Mouse (Mus musculus): Measurements from ENCODE around the gene Apba3. TPM values are rescaled to one million over a fixed set of nuclear protein-coding genes. Genes with fewer than 3 reads are reported as not detected.

The Apba3 gene
- polyA plus RNA-seq, 1 experiment from 2014 or later: 46.2 TPM

DNA sequence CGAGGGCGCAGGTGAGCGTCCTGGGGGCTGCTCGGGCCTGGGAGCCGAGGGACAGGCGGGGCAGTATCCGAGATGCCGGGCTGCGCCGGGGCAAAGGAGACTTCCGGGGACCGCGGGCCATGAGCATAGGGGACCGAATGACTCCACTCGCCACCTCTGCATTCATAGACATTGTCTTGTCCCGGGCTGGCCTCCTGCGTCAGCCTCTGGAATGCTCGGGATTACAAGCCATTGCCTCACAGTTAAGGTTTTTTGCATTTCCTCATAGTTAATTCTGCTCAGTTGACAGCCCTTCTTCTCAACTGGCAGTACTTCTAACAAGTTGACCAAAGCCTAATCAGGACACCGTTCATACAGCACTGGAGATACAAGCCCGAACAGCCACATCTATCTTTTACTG lies 54.7 kb downstream of the Apba3 start:
- 4% methylated on average over 20 of the region's 20 CpGs for WGBS
- peaks cover 67% of the 10 kb centered on the region for H3K36me3 ChIP-seq
- DNase-seq (ENCODE audit: low spot score): no peak
- peak overlapping the region; percentile 80 for H3K4me3 ChIP-seq
- H3K27ac ChIP-seq: peak overlapping the region; percentile 96
- H3K9me3 ChIP-seq: no peaks in the 10 kb centered on the region
- H3K4me1 ChIP-seq (replicated peaks): peaks cover 60% of the 10 kb centered on the region
- H3K27me3 ChIP-seq (ENCODE audit: insufficient read depth, poor library complexity, severe bottlenecking): peaks cover 5% of the 10 kb centered on the region; the same call in 1 of the 2 replicates

- H3K4me3 ChIP-seq: peak overlapping the region; percentile 80
- no peak for DNase-seq (ENCODE audit: low spot score)
- no peak overlapping the region for H3K27ac ChIP-seq
- peaks cover 67% of the 10 kb centered on the region for H3K36me3 ChIP-seq
- WGBS: 95% methylated on average over 27 of the region's 27 CpGs
- no peaks in the 10 kb centered on the region for H3K9me3 ChIP-seq
- peaks cover 56% of the 10 kb centered on the region for H3K4me1 ChIP-seq (replicated peaks)
- no peaks in the 10 kb centered on the region for H3K27me3 ChIP-seq (ENCODE audit: insufficient read depth, poor library complexity, severe bottlenecking)
Observed at GRCm38 (mm10) chr10:81322444-81322843, 55.7 kb downstream of the Apba3 start.

Other genes with a start within 250 kb of the Apba3 start
- 4.6 and 9.8 TPM in 2 replicates for gene Diras1, start 241.3 kb upstream of the Apba3 start, polyA plus RNA-seq (2016; fragmentation: Nextera tagmentation; extraction: Ambion mirVana)
- gene Slc39a3, start 229.5 kb upstream of the Apba3 start, polyA plus RNA-seq (2016; fragmentation: Nextera tagmentation; extraction: Ambion mirVana): 16.9 and 26.7 TPM in 2 replicates
- gene Sgta, start 206.8 kb upstream of the Apba3 start, polyA plus RNA-seq (2016; fragmentation: Nextera tagmentation; extraction: Ambion mirVana): 276 and 320 TPM in 2 replicates
- gene Thop1, start 196.9 kb upstream of the Apba3 start, polyA plus RNA-seq (2016; fragmentation: Nextera tagmentation; extraction: Ambion mirVana): 85.4 and 106 TPM in 2 replicates
- 0.29 and 0.30 TPM in 2 replicates for gene Creb3l3, start 168.1 kb upstream of the Apba3 start, polyA plus RNA-seq (2016; fragmentation: Nextera tagmentation; extraction: Ambion mirVana)
- 218 and 261 TPM in 2 replicates for gene Map2k2, start 161.0 kb upstream of the Apba3 start, polyA plus RNA-seq (2016; fragmentation: Nextera tagmentation; extraction: Ambion mirVana)
- 9.4 and 12.4 TPM in 2 replicates for gene Zbtb7a, start 131.7 kb upstream of the Apba3 start, polyA plus RNA-seq (2016; fragmentation: Nextera tagmentation; extraction: Ambion mirVana)
- gene Pias4, start 99.0 kb upstream of the Apba3 start, polyA plus RNA-seq (2016; fragmentation: Nextera tagmentation; extraction: Ambion mirVana): 64.1 and 72.2 TPM in 2 replicates
- gene Eef2, start 90.3 kb upstream of the Apba3 start, polyA plus RNA-seq (2016; fragmentation: Nextera tagmentation; extraction: Ambion mirVana): 495 and 570 TPM in 2 replicates
- 58.3 and 75.6 TPM in 2 replicates for gene Dapk3, start 84.0 kb upstream of the Apba3 start, polyA plus RNA-seq (2016; fragmentation: Nextera tagmentation; extraction: Ambion mirVana)
- not detected in 2 replicates for gene 4930442H23Rik, start 83.1 kb upstream of the Apba3 start, polyA plus RNA-seq (2016; fragmentation: Nextera tagmentation; extraction: Ambion mirVana)
- gene Nmrk2, start 64.9 kb upstream of the Apba3 start, polyA plus RNA-seq (2016; fragmentation: Nextera tagmentation; extraction: Ambion mirVana): not detected in 2 replicates
- 7.6 and 25.9 TPM in 2 replicates for gene Atcay, start 36.1 kb upstream of the Apba3 start, polyA plus RNA-seq (2016; fragmentation: Nextera tagmentation; extraction: Ambion mirVana)
- gene Zfr2, start 33.8 kb upstream of the Apba3 start, polyA plus RNA-seq (2016; fragmentation: Nextera tagmentation; extraction: Ambion mirVana): 5.1 and 6.7 TPM in 2 replicates
- gene Matk, start 14.0 kb upstream of the Apba3 start, polyA plus RNA-seq (2016; fragmentation: Nextera tagmentation; extraction: Ambion mirVana): 3.9 and 4.9 TPM in 2 replicates
- 238 and 239 TPM in 2 replicates for gene Mrpl54, start within 50 bp of the Apba3 start, polyA plus RNA-seq (2016; fragmentation: Nextera tagmentation; extraction: Ambion mirVana)
- 7.0 and 9.0 TPM in 2 replicates for gene Tjp3, start 24.6 kb downstream of the Apba3 start, polyA plus RNA-seq (2016; fragmentation: Nextera tagmentation; extraction: Ambion mirVana)
- 62.1 and 78.5 TPM in 2 replicates for gene Pip5k1c, start 26.0 kb downstream of the Apba3 start, polyA plus RNA-seq (2016; fragmentation: Nextera tagmentation; extraction: Ambion mirVana)
- 53.2 and 58.8 TPM in 2 replicates for gene Cactin, start 54.1 kb downstream of the Apba3 start, polyA plus RNA-seq (2016; fragmentation: Nextera tagmentation; extraction: Ambion mirVana)
- gene Tbxa2r, start 61.8 kb downstream of the Apba3 start, polyA plus RNA-seq (2016; fragmentation: Nextera tagmentation; extraction: Ambion mirVana): 3.3 and 3.6 TPM in 2 replicates
- gene Gipc3, start 76.3 kb downstream of the Apba3 start, polyA plus RNA-seq (2016; fragmentation: Nextera tagmentation; extraction: Ambion mirVana): not detected in 2 replicates
- 111 and 128 TPM in 2 replicates for gene Hmg20b, start 83.5 kb downstream of the Apba3 start, polyA plus RNA-seq (2016; fragmentation: Nextera tagmentation; extraction: Ambion mirVana)
- 9.2 and 12.9 TPM in 2 replicates for gene Mfsd12, start 90.5 kb downstream of the Apba3 start, polyA plus RNA-seq (2016; fragmentation: Nextera tagmentation; extraction: Ambion mirVana)
- 0.61 and 0.62 TPM in 2 replicates for gene 4930404N11Rik, start 98.9 kb downstream of the Apba3 start, polyA plus RNA-seq (2016; fragmentation: Nextera tagmentation; extraction: Ambion mirVana)
- gene Fzr1, start 111.6 kb downstream of the Apba3 start, polyA plus RNA-seq (2016; fragmentation: Nextera tagmentation; extraction: Ambion mirVana): 138 and 143 TPM in 2 replicates
- 95.8 and 98.2 TPM in 2 replicates for gene Dohh, start 117.5 kb downstream of the Apba3 start, polyA plus RNA-seq (2016; fragmentation: Nextera tagmentation; extraction: Ambion mirVana)
- gene Gm48551, start 117.5 kb downstream of the Apba3 start, polyA plus RNA-seq (2016; fragmentation: Nextera tagmentation; extraction: Ambion mirVana): 4.0 and 4.8 TPM in 2 replicates
- 1.0 and 2.5 TPM in 2 replicates for gene Gm48552, start 122.0 kb downstream of the Apba3 start, polyA plus RNA-seq (2016; fragmentation: Nextera tagmentation; extraction: Ambion mirVana)
- gene Smim24, start 126.1 kb downstream of the Apba3 start, polyA plus RNA-seq (2016; fragmentation: Nextera tagmentation; extraction: Ambion mirVana): 2.7 and 3.0 TPM in 2 replicates
- gene Nfic, start 188.7 kb downstream of the Apba3 start, polyA plus RNA-seq (2016; fragmentation: Nextera tagmentation; extraction: Ambion mirVana): 10.5 and 16.0 TPM in 2 replicates
- 3.1 and 12.9 TPM in 2 replicates for gene Celf5, start 215.7 kb downstream of the Apba3 start, polyA plus RNA-seq (2016; fragmentation: Nextera tagmentation; extraction: Ambion mirVana)
- 87.4 and 92.6 TPM in 2 replicates for gene Ncln, start 229.4 kb downstream of the Apba3 start, polyA plus RNA-seq (2016; fragmentation: Nextera tagmentation; extraction: Ambion mirVana)
- gene S1pr4, start 233.2 kb downstream of the Apba3 start, polyA plus RNA-seq (2016; fragmentation: Nextera tagmentation; extraction: Ambion mirVana): 0.39 and 0.42 TPM in 2 replicates

All from hindbrain, embryonic 10.5 days (tissue).